Mouse (Mus musculus) forebrain, embryonic 15.5 days (tissue): ENCODE measurements around the gene Rap1gap. TPM values are rescaled to one million over a fixed set of nuclear protein-coding genes. Genes with fewer than 3 reads are reported as not detected.

ENCODE experiments used
- ATAC-seq: fragments of 200-750 bp; cut with Nextera tagmentation; replicated peaks from 2 replicates; pipeline ENCODE4 v1.8.0; 2017; ENCODE audit warnings: mild to moderate bottlenecking, moderate TSS enrichment, moderate library complexity
- H3K27ac ChIP-seq: fragments of 300-500 bp; sonication (generic); replicated peaks from 2 replicates; pipeline ENCODE4 v1.5.1; 2015; ENCODE audit warnings: mild to moderate bottlenecking, inconsistent platforms
- H3K27me3 ChIP-seq: fragments of 300-500 bp; sonication (generic); 2 replicates; pipeline ENCODE4 v1.6.1; 2015; ENCODE audit warnings: inconsistent platforms
- H3K36me3 ChIP-seq: fragments of 300-500 bp; sonication (generic); 2 replicates; pipeline ENCODE4 v1.6.1; 2015; ENCODE audit warnings: mild to moderate bottlenecking, inconsistent platforms
- H3K4me1 ChIP-seq: fragments of 300-500 bp; sonication (generic); 2 replicates; pipeline ENCODE4 v1.6.1; 2015; ENCODE audit warnings: inconsistent platforms
- H3K4me2 ChIP-seq: fragments of 300-500 bp; sonication (generic); replicated peaks from 2 replicates; pipeline ENCODE4 v1.6.1; 2015; ENCODE audit warnings: mild to moderate bottlenecking, inconsistent platforms
- H3K4me3 ChIP-seq: fragments of 300-500 bp; sonication (generic); 2 replicates; pipeline ENCODE4 v1.5.1; 2015; ENCODE audit warnings: mild to moderate bottlenecking, inconsistent platforms
- H3K9ac ChIP-seq: fragments of 300-500 bp; sonication (generic); replicated peaks from 2 replicates; pipeline ENCODE4 v1.6.1; 2015; ENCODE audit warnings: mild to moderate bottlenecking, inconsistent platforms
- H3K9me3 ChIP-seq: fragments of 300-500 bp; sonication (generic); 2 replicates; pipeline ENCODE4 v1.6.1; 2016; ENCODE audit warnings: inconsistent platforms
- WGBS: fragments of 180-500 bp; shearing (Covaris S2); methylation state at CpG from one replicate; pipeline ENCODE4 v1.1.7; 2015; ENCODE audit warnings: mixed read lengths; 5-methylcytosine and 5-hydroxymethylcytosine counted together
- polyA plus RNA-seq: library from polyadenylated mRNA; unstranded; fragments of >200 nt; fragmentation: Nextera tagmentation; extraction: Ambion mirVana; gene quantifications from 2 replicates; pipeline ENCODE4 v1.2.1, GENCODE M21; 2015

The Rap1gap gene
- polyA plus RNA-seq, 1 experiment from 2014 or later: 40.4 TPM

GRCm38 (mm10) chr4:137679979-137680550 lies 15.5 kb downstream of the Rap1gap start:
- Histone ChIP-seq H3K36me3 (no peaks in the 10 kb centered on the region), H3K4me1 (peaks cover 37% of the 10 kb centered on the region)

GRCm38 (mm10) chr4:137680721-137681120 lies 16.2 kb downstream of the Rap1gap start:
- Histone ChIP-seq H3K36me3 (no peaks in the 10 kb centered on the region), H3K9ac (0 out of 2 replicates have a peak overlapping the region, but pooled peaks have one; percentile 54), H3K9me3 (no peaks in the 10 kb centered on the region), H3K27me3 (no peaks in the 10 kb centered on the region), H3K27ac (peak overlapping the region; percentile 68), H3K4me3 (no peak overlapping the region), H3K4me1 (peaks cover 36% of the 10 kb centered on the region), H3K4me2 (peak overlapping the region; percentile 94; the same call in 1 of the 2 replicates)
- 16% methylated on average over 7 of the region's 7 CpGs for WGBS
- peak; percentile 17; the same call in 1 of the 2 replicates for ATAC-seq

More at GRCm38 (mm10) chr4:137679979-137680550, 15.5 kb downstream of the Rap1gap start:
- Histone ChIP-seq H3K9me3 (no peaks in the 10 kb centered on the region), H3K9ac (no peak overlapping the region), H3K4me3 (no peak overlapping the region), H3K27me3 (no peaks in the 10 kb centered on the region), H3K4me2 (no peak overlapping the region), H3K27ac (peak overlapping the region; percentile 68)
- no peak for ATAC-seq
- WGBS: 69% methylated on average over 2 of the region's 2 CpGs

- Histone ChIP-seq H3K27me3 (no peaks in the 10 kb centered on the region), H3K4me3 (peak overlapping the region; percentile 44), H3K4me2 (peak overlapping the region; percentile 94), H3K4me1 (peaks cover 36% of the 10 kb centered on the region), H3K36me3 (no peaks in the 10 kb centered on the region), H3K27ac (peak overlapping the region; percentile 68), H3K9ac (peak overlapping the region; percentile 54), H3K9me3 (no peaks in the 10 kb centered on the region)
- peak; percentile 60 for ATAC-seq
- WGBS: 3% methylated on average over 52 of the region's 52 CpGs
Measured at GRCm38 (mm10) chr4:137681408-137682104, 17.0 kb downstream of the Rap1gap start.

GRCm38 (mm10) chr4:137682961-137683453 lies 18.5 kb downstream of the Rap1gap start:
- H3K4me2 ChIP-seq: no peak overlapping the region
- no peaks in the 10 kb centered on the region for H3K27me3 ChIP-seq
- no peaks in the 10 kb centered on the region for H3K9me3 ChIP-seq
- 48% methylated on average over 7 of the region's 7 CpGs for WGBS
- H3K4me1 ChIP-seq: peaks cover 33% of the 10 kb centered on the region
- H3K27ac ChIP-seq: no peak overlapping the region
- no peaks in the 10 kb centered on the region for H3K36me3 ChIP-seq
- H3K4me3 ChIP-seq: no peak overlapping the region
- no peak for ATAC-seq
- H3K9ac ChIP-seq: no peak overlapping the region

- no peaks in the 10 kb centered on the region for H3K36me3 ChIP-seq
- no peak for ATAC-seq
- WGBS: 36% methylated on average over 9 of the region's 9 CpGs
- no peaks in the 10 kb centered on the region for H3K27me3 ChIP-seq
- no peak overlapping the region for H3K27ac ChIP-seq
- no peaks in the 10 kb centered on the region for H3K9me3 ChIP-seq
- no peak overlapping the region for H3K9ac ChIP-seq
- peaks cover 32% of the 10 kb centered on the region for H3K4me1 ChIP-seq
- H3K4me2 ChIP-seq: no peak overlapping the region
- H3K4me3 ChIP-seq: no peak overlapping the region
Measured at GRCm38 (mm10) chr4:137684830-137685343, 20.4 kb downstream of the Rap1gap start.

- 28% methylated on average over 5 of the region's 5 CpGs for WGBS
- H3K9ac ChIP-seq: no peak overlapping the region
- H3K36me3 ChIP-seq: no peaks in the 10 kb centered on the region
- no peak overlapping the region for H3K4me3 ChIP-seq
- peaks cover 18% of the 10 kb centered on the region for H3K4me1 ChIP-seq
- ATAC-seq: 0 out of 2 replicates have a peak, but pooled peaks have one; percentile 38
- no peak overlapping the region for H3K4me2 ChIP-seq
- H3K27me3 ChIP-seq: no peaks in the 10 kb centered on the region
- no peaks in the 10 kb centered on the region for H3K9me3 ChIP-seq
- H3K27ac ChIP-seq: no peak overlapping the region
Measured at GRCm38 (mm10) chr4:137686303-137686702, 21.8 kb downstream of the Rap1gap start.

GRCm38 (mm10) chr4:137687234-137687825 lies 22.8 kb downstream of the Rap1gap start:
- peaks cover 10% of the 10 kb centered on the region for H3K4me1 ChIP-seq
- H3K9me3 ChIP-seq: no peaks in the 10 kb centered on the region
- H3K4me2 ChIP-seq: no peak overlapping the region
- no peak overlapping the region for H3K4me3 ChIP-seq
- H3K27ac ChIP-seq: no peak overlapping the region
- 80% methylated on average over 14 of the region's 14 CpGs for WGBS
- no peaks in the 10 kb centered on the region for H3K27me3 ChIP-seq
- no peak for ATAC-seq
- H3K36me3 ChIP-seq: no peaks in the 10 kb centered on the region
- H3K9ac ChIP-seq: no peak overlapping the region

- H3K27ac ChIP-seq: no peak overlapping the region
- H3K4me2 ChIP-seq: no peak overlapping the region
- no peak overlapping the region for H3K9ac ChIP-seq
- H3K9me3 ChIP-seq: no peaks in the 10 kb centered on the region
- H3K27me3 ChIP-seq: no peaks in the 10 kb centered on the region
- WGBS: 87% methylated on average over 10 of the region's 10 CpGs
- H3K4me1 ChIP-seq: peaks cover 7% of the 10 kb centered on the region; the same call in 1 of the 2 replicates
- no peak overlapping the region for H3K4me3 ChIP-seq
- H3K36me3 ChIP-seq: no peaks in the 10 kb centered on the region
- ATAC-seq: no peak
Measured at GRCm38 (mm10) chr4:137692107-137692902, 27.8 kb downstream of the Rap1gap start.

GRCm38 (mm10) chr4:137695300-137695699 lies 30.8 kb downstream of the Rap1gap start:
- H3K4me3 ChIP-seq: no peak overlapping the region
- no peak for ATAC-seq
- H3K36me3 ChIP-seq: no peaks in the 10 kb centered on the region
- no peak overlapping the region for H3K9ac ChIP-seq
- no peak overlapping the region for H3K27ac ChIP-seq
- H3K4me2 ChIP-seq: no peak overlapping the region
- no peaks in the 10 kb centered on the region for H3K9me3 ChIP-seq
- 81% methylated on average over 8 of the region's 8 CpGs for WGBS
- H3K27me3 ChIP-seq: no peaks in the 10 kb centered on the region
- peaks cover 29% of the 10 kb centered on the region for H3K4me1 ChIP-seq

GRCm38 (mm10) chr4:137695900-137696299 lies 31.4 kb downstream of the Rap1gap start:
- WGBS: 15% methylated on average over 4 of the region's 4 CpGs
- no peaks in the 10 kb centered on the region for H3K9me3 ChIP-seq
- peaks cover 29% of the 10 kb centered on the region for H3K4me1 ChIP-seq
- no peak overlapping the region for H3K4me2 ChIP-seq
- H3K27me3 ChIP-seq: no peaks in the 10 kb centered on the region
- no peak for ATAC-seq
- no peak overlapping the region for H3K9ac ChIP-seq
- 0 out of 2 replicates have a peak overlapping the region, but pooled peaks have one; percentile 3 for H3K27ac ChIP-seq
- H3K4me3 ChIP-seq: no peak overlapping the region
- H3K36me3 ChIP-seq: no peaks in the 10 kb centered on the region

GRCm38 (mm10) chr4:137697156-137697885 lies 32.8 kb downstream of the Rap1gap start:
- Histone ChIP-seq H3K36me3 (no peaks in the 10 kb centered on the region), H3K9ac (no peak overlapping the region), H3K4me3 (no peak overlapping the region), H3K9me3 (no peaks in the 10 kb centered on the region), H3K4me1 (peaks cover 29% of the 10 kb centered on the region), H3K4me2 (no peak overlapping the region), H3K27me3 (no peaks in the 10 kb centered on the region), H3K27ac (no peak overlapping the region)
- ATAC-seq: no peak; the same call in 1 of the 2 replicates
- WGBS: 72% methylated on average over 13 of the region's 13 CpGs
